Mouse (Mus musculus) ES-E14 (cell line): ENCODE measurements at regions not wholly inside any gene's neighbourhood (a gene's known extent, or its start where the extent isn't known, plus 50 kb on each side); places are given as distances from the start of the nearest gene placed in this dataset.

Experiments
- CHD2 ChIP-seq: IDR thresholded peaks from 2 replicates; pipeline ENCODE4 v1.6.1; 2014; ENCODE audit warnings: mild to moderate bottlenecking, low read depth, low read length, inconsistent platforms
- HCFC1 ChIP-seq: IDR thresholded peaks from 2 replicates; pipeline ENCODE4 v1.6.1; 2012; ENCODE audit warnings: low read length, inconsistent platforms, borderline replicate concordance; ENCODE audit not compliant: insufficient read depth
- MAFK ChIP-seq: IDR thresholded peaks from 2 replicates; pipeline ENCODE4 v1.6.1; 2014; ENCODE audit warnings: mild to moderate bottlenecking, low read depth, low read length, inconsistent platforms; ENCODE audit not compliant: insufficient read depth
- ZC3H11A ChIP-seq: IDR thresholded peaks from 2 replicates; pipeline ENCODE4 v1.6.1; 2012; ENCODE audit warnings: low read depth, mild to moderate bottlenecking, inconsistent platforms, low read length, borderline replicate concordance
- ZNF384 ChIP-seq: IDR thresholded peaks from 2 replicates; pipeline ENCODE4 v1.6.1; 2012; ENCODE audit warnings: low read depth, low read length, inconsistent platforms

DNA sequence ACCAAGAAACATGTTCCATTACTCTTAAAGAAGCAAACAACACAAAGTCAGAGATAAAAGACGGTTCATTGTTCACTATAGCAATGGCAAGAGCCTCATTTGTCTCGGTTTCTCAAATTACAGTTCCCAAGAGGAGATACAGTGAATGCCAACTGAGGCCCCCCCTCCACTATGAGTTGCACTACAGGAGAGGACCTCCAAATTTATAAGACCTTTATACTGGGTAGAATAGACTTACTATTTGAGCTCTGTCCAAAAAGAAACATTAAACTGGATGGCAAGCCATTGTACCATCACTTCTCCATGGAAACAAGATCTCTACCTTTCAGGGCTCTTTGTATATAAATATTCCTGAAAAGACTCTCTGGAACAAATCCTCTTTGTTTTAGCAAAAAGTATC, 66.4 kb downstream of the Fundc1 start:
- TF ChIP-seq ZC3H11A (no peak), MAFK (no peak), ZNF384 (no peak), CHD2 (no peak), HCFC1 (no peak)
